Mouse (Mus musculus): ENCODE measurements at regions not wholly inside any gene's neighbourhood (a gene's known extent, or its start where the extent isn't known, plus 50 kb on each side); places are given as distances from the start of the nearest gene placed in this dataset.
"Not testable (repeated sequence)": the region's sequence is repeated elsewhere in the genome, so short reads cannot be mapped to it uniquely, and the experiment has no call there.

DNA sequence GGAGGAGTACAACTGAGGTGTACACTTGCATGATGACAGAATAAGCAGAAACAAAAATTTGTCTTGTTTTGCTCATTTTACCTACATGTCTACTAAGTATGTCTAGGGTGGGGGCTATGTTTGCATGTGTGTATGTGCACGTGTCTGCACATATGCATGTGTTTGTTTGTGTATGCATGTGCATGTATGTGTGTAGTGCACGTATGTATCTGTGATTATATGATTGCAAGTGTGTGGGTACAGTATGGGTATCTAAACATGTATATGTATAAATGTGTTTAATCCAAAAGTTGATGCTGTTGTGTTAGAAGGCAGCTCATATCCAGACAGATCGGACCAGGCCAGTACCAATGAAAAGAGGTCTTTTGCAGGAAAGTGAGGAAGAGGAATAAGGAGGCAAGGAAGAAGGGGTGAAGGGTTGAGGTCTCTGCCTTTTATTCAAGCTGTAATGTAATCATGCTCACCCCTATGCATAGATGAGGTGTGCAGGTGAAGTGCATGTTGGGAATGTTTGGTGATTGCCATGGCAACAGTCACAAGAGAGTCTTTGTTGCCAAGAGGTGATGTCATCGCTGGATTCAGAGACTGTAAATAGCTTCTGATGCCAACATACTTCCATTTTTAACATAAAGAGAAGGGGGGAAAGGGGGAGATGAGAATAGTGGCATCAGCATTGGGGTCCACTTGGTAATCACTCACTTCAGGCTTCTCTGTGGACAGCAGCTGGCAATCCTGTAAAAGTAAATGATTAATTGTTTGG, 1447.7 kb downstream of the Zfp704 start:
- peak; percentile 32 for DNase-seq

DNA sequence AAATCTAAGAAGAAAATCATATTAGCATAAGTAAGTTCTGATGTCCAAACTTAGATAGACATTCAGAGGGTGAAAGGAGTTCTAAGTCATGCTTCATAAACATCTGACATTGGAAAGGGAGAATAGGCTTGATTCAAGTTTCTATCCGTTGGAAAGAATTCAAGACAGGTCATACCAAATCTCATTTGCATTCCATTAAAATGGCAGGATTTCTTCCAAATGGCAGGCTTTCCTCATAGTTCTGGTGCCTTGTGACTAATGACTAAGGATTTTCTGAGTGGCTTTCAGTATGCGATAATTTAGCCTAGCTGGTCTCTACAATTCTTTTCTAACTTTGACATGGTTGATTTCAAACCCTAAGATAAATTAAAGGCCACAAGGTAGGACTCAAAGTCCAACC, 1466.9 kb downstream of the Zfp704 start:
- DNase-seq: no peak

DNA sequence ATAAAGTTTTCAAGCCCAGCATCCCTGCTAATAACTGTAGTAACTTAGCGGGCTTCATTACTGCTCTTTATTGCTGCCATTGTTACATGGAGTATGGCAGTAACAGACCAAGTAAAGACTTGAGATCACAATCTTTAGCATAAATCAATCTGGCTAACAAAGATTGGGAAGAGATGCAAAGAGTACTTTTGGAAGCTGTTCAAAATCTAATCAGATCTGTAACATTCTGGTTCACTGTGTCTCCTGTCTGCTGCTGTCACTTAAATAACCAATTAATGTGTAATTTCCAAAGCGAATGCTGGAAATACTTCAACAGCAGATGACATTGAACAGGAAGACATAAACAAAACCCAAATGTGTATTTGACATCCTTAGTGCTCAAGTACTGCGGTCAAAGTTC, 1467.7 kb downstream of the Zfp704 start:
- DNase-seq: no peak

DNA sequence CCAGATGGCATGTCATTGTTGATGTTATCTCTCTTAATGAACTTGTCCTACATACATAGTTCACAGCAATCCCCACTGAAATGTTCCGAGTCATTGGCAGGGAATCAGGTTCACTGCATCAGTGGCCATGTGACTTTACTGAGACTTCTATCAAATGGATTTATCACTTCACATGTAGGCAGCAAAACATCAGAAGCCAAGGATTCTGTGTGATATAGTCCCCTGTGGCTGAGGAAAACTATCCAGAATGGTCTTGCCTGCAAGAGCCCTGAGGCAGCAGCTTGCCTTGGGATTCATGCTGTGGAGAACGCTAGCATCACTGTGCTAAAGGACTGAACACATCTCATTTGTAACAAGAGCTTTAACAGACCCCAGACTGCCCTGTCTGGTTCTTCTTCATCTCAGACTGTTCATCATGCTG, 1468.2 kb downstream of the Zfp704 start:
- DNase-seq: no peak

DNA sequence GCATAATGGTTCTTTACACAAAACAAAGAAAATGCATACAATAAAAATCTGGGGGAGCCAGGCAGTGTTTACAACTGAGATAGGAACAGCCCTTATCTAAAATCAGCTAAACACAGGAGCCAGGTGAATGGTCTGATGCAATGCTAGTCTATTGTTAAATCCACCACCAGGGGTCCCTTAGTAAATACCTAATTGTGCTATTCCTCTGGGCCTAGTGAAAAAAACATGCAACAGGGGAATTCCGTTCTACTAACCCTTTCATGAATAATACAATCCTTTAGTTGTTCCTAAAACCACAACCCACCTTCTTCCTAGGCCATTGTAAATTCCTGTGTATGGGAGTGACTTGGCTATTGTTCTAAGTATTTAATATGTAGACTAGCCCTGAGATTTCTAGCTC, 1486.2 kb downstream of the Zfp704 start:
- DNase-seq: not testable (repeated sequence)

DNA sequence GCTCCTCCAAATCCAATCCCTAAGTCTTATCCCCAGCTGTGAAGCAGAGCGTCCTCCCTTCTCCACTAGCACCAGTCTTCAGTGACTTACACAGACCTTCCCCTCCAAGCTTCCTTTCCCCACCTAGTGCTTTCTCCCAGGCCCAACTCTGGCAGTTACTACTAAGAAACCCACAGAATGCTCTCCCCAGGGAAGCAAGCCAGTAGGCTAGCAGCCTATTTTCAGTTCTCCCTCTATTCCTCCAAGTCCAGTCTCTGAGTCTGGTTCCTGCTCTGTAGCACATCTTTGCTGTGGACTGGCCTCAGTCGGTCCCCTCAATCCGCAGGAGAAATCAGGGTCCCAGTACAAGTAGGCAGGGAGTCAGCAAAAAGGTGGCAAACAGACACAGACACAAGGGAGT, 1486.7 kb downstream of the Zfp704 start:
- DNase-seq: no peak

DNA sequence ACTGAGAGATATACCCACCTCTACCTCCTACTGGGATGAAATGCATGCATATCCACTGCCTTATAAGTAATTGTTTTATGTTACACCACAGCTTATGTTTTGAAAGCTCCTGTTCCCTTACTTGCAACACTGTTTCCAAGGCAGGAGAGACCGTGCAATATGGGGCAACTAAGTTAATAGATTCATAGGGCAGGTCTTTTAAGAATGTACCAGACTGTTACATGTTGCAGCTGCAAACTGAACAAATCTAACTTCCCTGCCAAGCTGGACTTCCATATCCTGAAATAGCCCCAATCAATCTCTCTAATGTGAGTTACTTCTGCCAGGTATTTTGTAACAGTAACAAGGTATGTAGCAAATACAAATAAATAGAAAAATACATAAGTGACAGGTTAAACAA, 1478.0 kb upstream of the 1700008P02Rik start:
- no peak for DNase-seq

DNA sequence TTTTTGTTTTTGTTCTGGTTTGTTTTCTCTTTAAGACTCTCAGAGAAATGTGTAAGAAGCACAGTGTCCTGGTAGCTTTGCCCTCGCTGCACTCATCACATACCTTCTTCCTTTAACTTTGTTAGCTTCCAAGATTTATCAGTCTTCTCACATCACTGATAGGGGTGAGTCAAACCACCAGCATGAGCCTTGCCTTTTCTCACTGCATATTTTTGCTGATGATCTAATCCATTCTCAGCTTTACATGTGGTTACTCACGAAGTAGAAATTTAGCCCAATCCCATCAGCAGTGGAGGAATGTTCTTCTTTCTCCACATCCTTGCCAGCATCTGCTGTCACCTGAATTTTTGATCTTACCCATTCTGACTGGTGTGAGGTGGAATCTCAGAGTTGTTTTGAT, 1464.5 kb upstream of the 1700008P02Rik start:
- DNase-seq: no peak

DNA sequence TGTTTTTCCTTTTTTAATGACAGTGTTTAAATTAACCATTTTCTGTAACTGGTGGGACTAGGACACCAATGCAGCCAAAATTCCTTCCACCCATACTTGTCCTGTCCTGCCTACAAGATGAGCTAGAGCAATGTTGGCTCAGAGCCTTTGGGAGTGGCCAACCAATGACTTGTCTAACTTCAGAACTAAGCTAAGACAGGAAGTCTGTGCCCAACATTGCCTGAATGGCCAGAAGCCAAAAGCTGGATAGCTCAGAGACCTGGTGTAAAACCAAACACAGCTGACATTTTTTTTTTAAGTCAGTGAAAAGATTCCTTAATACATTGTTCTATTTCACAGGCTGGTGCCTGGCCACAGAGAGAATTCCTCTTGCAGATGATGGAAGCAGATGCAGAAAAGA, 1433.5 kb upstream of the 1700008P02Rik start:
- DNase-seq: no peak

DNA sequence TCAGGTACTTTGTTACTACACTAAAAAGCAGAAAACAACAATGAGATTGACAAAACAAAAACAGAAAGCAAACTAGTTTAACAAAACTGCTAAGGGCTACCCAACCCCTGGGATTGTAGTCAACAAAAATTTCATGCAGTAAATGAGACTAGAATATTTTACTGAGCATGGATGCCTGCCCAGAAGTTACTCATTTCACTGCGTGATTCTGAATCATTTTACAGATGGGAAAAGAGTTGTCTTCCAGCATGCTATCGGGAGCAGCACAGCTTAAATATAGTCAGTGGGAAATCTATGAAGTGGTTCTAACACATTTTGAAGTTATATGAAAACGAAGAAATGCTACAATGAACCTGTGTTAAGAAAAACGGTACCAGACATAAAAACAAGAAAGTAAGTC, 1430.9 kb upstream of the 1700008P02Rik start:
- DNase-seq: no peak

DNA sequence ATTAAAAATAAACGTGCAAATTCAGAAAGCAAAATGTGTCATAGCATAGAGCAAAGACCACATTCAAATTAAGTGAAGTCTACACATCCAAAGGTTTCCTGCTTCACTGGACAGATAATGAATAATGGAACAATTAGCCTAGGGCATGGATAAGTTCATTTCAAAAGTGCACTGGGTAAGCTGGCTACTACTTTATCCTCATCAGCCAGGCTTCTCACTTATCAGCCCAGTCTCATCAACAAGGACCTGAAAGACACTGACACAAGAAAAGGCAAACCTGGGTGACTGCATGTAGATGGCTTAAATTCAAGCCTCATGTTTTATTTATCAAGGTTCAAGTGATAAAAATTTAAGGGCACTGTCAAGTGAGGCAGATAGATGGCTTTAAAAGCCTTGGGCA, 1429.5 kb upstream of the 1700008P02Rik start:
- no peak for DNase-seq

DNA sequence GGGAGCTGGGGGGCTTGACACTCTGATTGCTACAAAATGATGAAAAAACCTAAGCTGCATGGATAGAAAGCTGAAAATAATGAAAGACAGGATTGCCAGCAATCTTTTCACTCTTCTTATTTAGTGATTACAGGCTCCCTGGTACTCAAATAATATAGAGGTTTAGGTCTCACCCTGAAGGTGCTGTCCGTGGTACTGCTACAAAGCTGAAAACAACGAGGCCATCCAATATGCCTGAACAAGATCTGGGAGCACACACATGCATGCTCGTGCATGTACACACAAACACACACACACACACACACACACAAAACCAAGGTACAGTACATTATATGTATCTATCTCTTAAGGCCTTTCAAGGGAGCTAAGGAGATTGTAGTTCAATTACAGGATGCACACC, 1426.1 kb upstream of the 1700008P02Rik start:
- no peak for DNase-seq

DNA sequence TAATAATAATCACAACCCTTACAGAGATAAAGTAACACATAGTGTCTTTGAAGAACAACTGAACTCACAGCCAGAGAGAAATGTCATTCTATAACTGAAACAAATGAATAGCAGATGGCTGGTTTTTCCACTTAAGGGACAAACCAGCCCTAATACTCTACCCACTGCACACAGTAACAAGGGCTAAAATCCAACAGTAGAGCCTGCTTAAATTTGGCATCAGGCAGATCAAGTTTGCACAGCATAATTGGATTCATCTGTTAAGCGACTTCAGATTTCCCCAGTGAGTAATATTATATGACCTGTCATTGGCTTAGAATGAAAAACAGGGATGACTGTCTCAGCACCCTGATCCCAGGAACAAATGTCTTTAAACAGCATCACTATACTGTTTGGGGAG, 1416.5 kb upstream of the 1700008P02Rik start:
- DNase-seq: no peak

DNA sequence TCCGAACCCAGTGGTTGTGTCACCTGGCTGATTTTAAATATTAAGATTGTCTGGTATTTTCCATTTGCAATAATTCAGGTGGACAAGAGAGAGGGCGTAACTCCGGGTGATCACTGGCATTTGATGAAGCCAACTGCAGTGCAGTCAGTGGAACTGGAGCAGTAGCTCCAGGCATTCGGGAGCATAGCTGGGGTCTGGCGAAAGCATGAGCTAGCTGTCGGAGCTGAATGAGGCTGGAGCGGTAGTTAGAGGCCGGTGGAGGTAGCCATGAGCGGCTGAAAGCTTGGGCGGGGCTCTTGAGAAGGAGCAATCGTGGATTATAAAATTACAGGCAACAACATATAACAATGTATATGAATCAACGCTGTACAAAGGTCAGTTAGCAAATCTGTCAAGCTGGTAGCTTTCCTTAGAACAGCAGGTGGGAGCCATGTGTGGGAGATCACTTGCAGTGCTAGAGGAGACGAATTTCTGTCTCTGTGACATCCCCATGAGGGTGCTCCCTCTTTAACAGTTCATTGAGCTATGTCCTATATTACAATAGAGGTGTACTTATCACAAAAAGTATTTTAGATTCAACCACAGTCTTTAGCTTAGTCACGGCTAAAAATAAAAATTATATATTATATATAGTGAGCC, 1415.0 kb upstream of the 1700008P02Rik start:
- DNase-seq: no peak

DNA sequence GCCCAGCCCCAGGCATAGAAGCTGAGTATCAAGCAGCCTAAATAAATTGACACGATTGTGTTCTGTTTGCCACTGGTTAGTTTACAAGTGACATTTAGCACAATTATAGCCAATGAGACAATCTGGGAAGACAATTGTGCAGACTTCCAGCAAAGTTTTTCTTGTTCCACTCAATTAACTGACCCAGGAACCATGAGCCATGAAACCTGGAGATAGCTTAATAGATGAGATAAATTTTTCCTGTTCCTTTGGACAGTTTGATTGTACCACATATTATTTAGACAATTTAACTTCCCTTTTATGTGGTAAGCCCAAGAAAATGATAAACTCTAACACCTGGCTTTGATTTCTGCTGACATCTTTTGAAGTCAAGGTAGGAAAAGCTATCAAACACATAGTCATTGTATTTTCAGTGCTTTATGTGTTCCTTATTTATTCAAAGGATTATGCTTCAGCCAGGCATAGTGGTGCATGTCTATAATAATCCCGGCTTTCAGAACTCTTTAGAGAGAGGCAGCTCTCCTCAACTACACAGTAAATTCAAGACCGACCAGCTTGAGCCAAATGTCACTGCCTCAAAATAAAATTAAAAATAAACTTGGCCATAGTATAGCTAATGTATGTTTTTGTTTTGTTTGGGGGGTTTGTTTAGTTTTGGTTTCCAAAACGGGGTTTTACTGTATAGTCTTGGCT, 1406.2 kb upstream of the 1700008P02Rik start:
- no peak for DNase-seq

DNA sequence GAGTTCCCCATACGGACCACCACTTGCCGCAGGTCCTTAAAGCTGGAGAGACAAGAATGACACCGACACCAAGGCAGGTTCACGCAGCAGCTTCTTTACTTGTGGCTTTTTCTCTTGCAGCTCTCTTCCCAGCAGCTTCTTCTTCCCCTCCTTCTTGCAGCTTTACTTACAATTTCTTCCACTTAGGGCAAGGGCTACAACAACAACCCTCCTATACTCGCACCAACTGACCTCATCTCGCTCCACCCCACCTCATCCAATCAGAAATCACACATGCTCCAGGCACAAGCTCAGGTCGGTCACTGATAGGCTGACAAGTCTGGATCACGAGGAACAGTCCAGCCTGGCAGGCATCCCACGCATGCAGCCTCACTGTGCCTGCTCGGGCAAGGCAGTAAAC, 1402.4 kb upstream of the 1700008P02Rik start:
- DNase-seq: no peak

DNA sequence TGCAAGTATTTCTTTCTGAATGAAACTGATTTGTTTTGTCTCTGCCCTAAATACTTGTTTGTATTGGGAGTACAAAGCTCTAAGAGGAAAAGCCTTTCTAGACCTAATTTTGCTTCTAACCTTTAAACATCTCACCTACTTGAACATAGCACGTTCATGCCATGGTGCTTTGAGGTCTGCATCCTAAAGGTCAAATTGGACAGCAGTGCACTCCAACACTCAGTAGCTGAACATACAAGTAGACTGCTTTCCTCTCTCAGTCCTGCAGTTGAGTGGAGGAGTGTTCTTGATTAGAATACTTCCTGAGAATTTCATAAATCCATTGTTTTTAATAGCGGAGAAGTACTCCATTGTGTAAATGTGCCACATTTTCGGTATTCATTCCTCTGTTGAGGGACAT, 1397.2 kb upstream of the 1700008P02Rik start:
- no peak for DNase-seq

DNA sequence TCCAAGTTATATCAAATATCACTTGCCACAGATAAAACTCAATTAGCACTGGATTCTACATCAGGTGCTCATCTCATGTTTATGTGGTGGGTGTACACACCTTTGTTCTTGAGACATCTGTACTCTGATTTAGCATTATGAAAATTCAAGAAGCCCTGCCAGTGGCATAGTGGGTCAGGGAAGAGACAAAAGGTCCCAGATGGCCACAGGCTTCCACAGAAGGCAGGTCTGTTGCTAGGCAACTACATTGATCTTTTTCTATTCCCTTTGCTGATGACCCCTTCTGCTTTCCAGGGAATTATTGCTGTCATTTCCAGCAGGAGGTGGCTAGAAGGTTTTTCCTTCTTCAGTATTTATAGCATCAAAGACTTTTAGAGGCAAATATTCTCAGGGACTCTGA, 1396.7 kb upstream of the 1700008P02Rik start:
- DNase-seq: no peak

DNA sequence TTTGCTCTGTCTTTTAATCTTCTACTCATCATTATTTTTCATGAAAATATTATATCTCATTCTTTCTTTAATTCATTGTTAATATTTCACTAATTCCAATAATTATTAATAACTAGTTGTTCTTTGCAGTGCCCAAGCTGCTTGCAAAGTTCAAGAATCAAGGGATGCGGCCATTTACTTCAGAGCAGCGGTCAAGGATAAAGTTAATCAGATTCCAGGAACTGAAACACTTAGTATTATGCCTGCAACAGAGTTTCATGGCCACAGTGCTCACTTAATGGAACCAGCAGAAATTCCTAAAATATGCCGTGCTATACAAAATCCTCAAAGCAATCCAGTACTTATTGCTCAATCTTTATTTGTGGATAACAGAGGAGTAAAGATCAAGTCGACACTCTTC, 1389.7 kb upstream of the 1700008P02Rik start:
- no peak for DNase-seq

DNA sequence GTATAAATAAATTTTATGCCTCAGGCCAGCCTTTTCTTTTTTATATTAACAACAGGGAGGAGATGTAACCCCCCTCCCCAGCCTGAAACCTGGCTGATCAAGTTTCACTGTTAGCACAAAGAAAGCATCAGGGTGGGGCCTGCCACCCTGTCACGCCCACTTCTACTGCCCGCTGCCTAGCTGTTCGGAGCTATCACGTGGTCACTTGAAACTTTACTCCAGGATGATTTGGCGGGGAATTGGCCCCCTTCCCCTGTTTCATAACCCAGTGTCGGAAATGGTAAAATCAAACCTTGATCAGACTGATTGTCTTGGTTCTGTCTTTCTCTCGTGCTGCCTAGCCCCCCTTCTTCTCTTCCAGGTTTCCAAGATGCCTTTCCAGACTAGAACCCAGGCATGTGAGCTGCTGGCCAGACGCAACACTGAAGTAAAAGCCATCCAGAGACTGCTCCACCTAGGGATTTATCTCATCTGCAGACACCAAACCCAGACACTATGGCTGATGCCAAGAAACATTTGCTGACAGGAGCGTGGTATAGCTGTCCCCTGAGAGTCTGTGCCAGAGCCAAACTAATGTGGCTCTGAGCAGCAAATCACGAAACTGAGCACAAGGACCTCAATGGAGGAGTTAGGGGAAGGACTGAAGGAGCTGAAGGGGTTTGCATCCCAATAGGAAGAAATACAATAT, 1386.6 kb upstream of the 1700008P02Rik start:
- no peak for DNase-seq

DNA sequence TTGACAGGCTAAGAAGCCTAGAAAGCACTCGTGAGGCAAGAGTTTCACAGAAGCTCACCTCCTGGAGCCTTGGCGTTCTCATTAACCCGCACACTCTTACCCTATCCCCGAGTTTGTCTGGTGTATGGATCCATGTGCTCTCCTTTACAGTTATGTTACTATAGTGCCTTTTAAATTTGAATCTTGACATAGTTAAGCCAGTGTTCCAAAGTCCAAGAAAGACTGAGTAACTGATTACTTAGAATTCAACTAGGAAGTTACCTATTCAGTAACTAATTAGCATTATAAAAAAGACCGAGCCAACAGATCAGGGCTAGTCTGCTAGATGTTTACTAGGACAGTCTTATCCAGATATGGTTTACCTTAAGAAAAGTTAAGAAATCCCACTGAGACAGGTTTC, 1386.0 kb upstream of the 1700008P02Rik start:
- DNase-seq: no peak

DNA sequence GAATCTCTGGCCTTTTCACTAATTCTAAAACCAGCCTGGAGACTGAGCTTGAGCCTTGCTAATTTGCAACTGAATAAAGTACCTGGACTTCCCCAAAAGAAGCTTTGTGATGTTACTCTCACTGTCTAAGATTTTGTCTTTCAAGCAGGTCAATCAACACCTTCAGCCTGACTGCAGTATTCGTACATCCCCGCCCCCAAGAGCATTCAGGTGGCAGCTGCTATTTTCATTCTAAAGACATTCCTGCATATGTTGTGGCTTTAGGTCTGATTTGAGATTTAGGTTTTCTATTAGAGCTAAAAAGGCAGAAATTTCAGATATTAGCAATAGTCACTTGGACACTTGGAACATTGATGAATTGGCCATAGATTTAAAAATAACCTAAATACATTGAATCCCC, 1385.4 kb upstream of the 1700008P02Rik start:
- not testable (repeated sequence) for DNase-seq

DNA sequence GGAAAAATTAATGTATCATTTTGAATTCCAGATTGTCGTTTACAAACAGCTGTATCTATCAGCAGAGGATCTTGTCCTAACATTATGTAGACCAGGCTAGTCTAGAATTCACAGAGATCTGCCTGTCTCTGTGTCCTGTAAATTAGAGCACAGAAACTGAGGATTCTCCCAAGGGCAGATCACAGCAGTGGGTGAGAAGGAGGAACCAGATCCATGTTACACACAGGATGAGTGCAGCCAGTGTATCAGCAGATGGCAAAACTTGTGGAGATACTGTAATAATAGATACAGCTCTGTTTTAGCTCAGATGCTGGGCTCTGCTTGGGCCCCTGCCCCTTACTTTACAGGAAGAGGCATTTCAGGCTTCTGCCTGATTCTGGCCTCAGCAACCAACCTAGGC, 1384.0 kb upstream of the 1700008P02Rik start:
- DNase-seq: no peak
